Mouse (Mus musculus) effector memory CD4-positive, alpha-beta T cell, adult 7 months (primary cell): ENCODE results near the gene Rad51ap1. TPM values are rescaled to one million over a fixed set of nuclear protein-coding genes. Genes with fewer than 3 reads are reported as not detected.

ENCODE experiments used
- polyA plus RNA-seq: library from polyadenylated mRNA; unstranded; fragments of 100-300 nt; shearing (Covaris generic); gene quantifications from one replicate; pipeline ENCODE4 v1.2.1, GENCODE M21; 2017

Gene Rad51ap1
- 2.1 TPM for polyA plus RNA-seq

GRCm38 (mm10) chr6:126939487-126940171 lies at the start of gene Rad51ap1, which contains the start of gene D6Wsu163e:
Gene Rad51ap1, minus strand, starts transcription at chr6:126939587.
Gene D6Wsu163e, plus strand, starts transcription at chr6:126939962.

GRCm38 (mm10) chr6:126921111-126921881 lies 18.1 kb downstream of the Rad51ap1 start, which contains the start of gene Dyrk4:
Gene Dyrk4, minus strand, starts transcription at chr6:126921839.

Other genes starting within 250 kb of the Rad51ap1 start
- not detected for gene Kcna6, start 198.9 kb downstream of the Rad51ap1 start, polyA plus RNA-seq
- 116 TPM for gene Ndufa9, start 90.5 kb downstream of the Rad51ap1 start, polyA plus RNA-seq
- not detected for gene Akap3, start 86.5 kb downstream of the Rad51ap1 start, polyA plus RNA-seq
- not detected for gene Dyrk4, start 17.7 kb downstream of the Rad51ap1 start, polyA plus RNA-seq
- 9.3 TPM for gene D6Wsu163e, start 375 bp upstream of the Rad51ap1 start, polyA plus RNA-seq
- gene Fgf6, start 76.0 kb upstream of the Rad51ap1 start, polyA plus RNA-seq, result not detected
- gene Fgf23, start 133.3 kb upstream of the Rad51ap1 start, polyA plus RNA-seq, result not detected
- gene Tigar, start 170.0 kb upstream of the Rad51ap1 start, polyA plus RNA-seq, result 9.4 TPM
- gene Ccnd2, start 212.6 kb upstream of the Rad51ap1 start, polyA plus RNA-seq, result 492 TPM